Mouse (Mus musculus) heart, embryonic 12.5 days (tissue): Measurements from ENCODE around the gene Hist1h4b. TPM values are rescaled to one million over a fixed set of nuclear protein-coding genes. Genes with fewer than 3 reads are reported as not detected.
"Not testable (repeated sequence)": the region's sequence is repeated elsewhere in the genome, so short reads cannot be mapped to it uniquely, and the experiment has no call there.

Experiments used
- ATAC-seq: fragments of 200-750 bp; cut with Nextera tagmentation; 2 replicates; pipeline ENCODE4 v1.8.0; 2017; ENCODE audit warnings: moderate TSS enrichment, moderate library complexity; ENCODE audit not compliant: insufficient number of reproducible peaks, low FRiP score
- H3K27ac ChIP-seq: fragments of 300-500 bp; sonication (generic); 2 replicates; pipeline ENCODE4 v1.5.1; 2016; ENCODE audit warnings: mild to moderate bottlenecking, moderate library complexity; ENCODE audit not compliant: poor library complexity, severe bottlenecking
- H3K27me3 ChIP-seq: fragments of 300-500 bp; sonication (generic); replicated peaks from 2 replicates; pipeline ENCODE4 v1.6.1; 2016; ENCODE audit warnings: mild to moderate bottlenecking, moderate library complexity
- H3K36me3 ChIP-seq: fragments of 300-500 bp; sonication (generic); 2 replicates; pipeline ENCODE4 v1.6.1; 2016; ENCODE audit warnings: mild to moderate bottlenecking, moderate library complexity
- H3K4me1 ChIP-seq: fragments of 300-500 bp; sonication (generic); replicated peaks from 2 replicates; pipeline ENCODE4 v1.6.1; 2016; ENCODE audit warnings: mild to moderate bottlenecking
- H3K4me2 ChIP-seq: fragments of 300-500 bp; sonication (generic); 2 replicates; pipeline ENCODE4 v1.6.1; 2016; ENCODE audit warnings: mild to moderate bottlenecking, moderate library complexity
- H3K4me3 ChIP-seq: fragments of 300-500 bp; sonication (generic); 2 replicates; pipeline ENCODE4 v1.5.1; 2016; ENCODE audit warnings: mild to moderate bottlenecking
- H3K9ac ChIP-seq: fragments of 300-500 bp; sonication (generic); 2 replicates; pipeline ENCODE4 v1.6.1; 2016; ENCODE audit warnings: mild to moderate bottlenecking, moderate library complexity
- H3K9me3 ChIP-seq: fragments of 300-500 bp; sonication (generic); replicated peaks from 2 replicates; pipeline ENCODE4 v1.6.1; 2016; ENCODE audit warnings: mild to moderate bottlenecking, moderate library complexity
- WGBS: fragments of 180-500 bp; shearing (Covaris S2); methylation state at CpG from one replicate; pipeline ENCODE4 v1.1.7; 2016; 5-methylcytosine and 5-hydroxymethylcytosine counted together
- polyA plus RNA-seq: library from polyadenylated mRNA; unstranded; fragments of >200 nt; fragmentation: Nextera tagmentation; extraction: Ambion mirVana; gene quantifications from 2 replicates; pipeline ENCODE4 v1.2.1, GENCODE M21; 2016

Gene Hist1h4b
- polyA plus RNA-seq, 1 experiment from 2014 or later = 2.1 TPM

GRCm38 (mm10) chr13:23740910-23741309 lies 15.9 kb upstream of the Hist1h4b start:
- peaks cover 7% of the 10 kb centered on the region for H3K4me1 ChIP-seq
- H3K9ac ChIP-seq = no peak overlapping the region
- H3K9me3 ChIP-seq = no peaks in the 10 kb centered on the region
- H3K27me3 ChIP-seq = no peaks in the 10 kb centered on the region
- peak overlapping the region; percentile 100; the same call in 1 of the 2 replicates for H3K27ac ChIP-seq
- ATAC-seq = no peak
- 49% methylated on average over 5 of the region's 5 CpGs for WGBS
- H3K4me2 ChIP-seq = peak overlapping the region; percentile 96
- H3K36me3 ChIP-seq = no peaks in the 10 kb centered on the region
- H3K4me3 ChIP-seq = 0 out of 2 replicates have a peak overlapping the region, but pooled peaks have one; percentile 4

GRCm38 (mm10) chr13:23742007-23742406 lies 14.8 kb upstream of the Hist1h4b start:
- no peak for ATAC-seq
- H3K27ac ChIP-seq = no peak overlapping the region

DNA sequence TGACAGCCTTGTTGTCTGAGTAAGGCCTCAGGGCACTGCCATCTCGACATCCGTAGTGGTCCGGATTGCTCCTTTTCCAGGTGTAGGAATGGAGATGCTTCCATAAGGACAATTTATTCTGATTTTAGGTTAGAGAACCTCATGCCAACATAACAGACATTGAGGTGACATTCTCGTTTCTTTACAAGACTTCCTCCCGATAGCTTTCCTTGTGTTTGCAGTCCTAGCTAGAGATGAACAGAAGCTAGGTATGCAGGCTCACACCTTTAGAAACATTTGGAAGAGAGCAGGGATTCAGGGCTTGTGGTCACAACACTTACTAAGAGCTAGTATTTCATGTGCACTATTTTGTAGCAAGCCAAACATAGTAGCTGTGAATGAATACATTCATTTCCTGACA lies 13.6 kb upstream of the Hist1h4b start:
- no peak for ATAC-seq
- Histone ChIP-seq H3K4me3 (no peak overlapping the region), H3K9me3 (no peaks in the 10 kb centered on the region), H3K4me2 (no peak overlapping the region), H3K27me3 (no peaks in the 10 kb centered on the region), H3K36me3 (no peaks in the 10 kb centered on the region), H3K9ac (no peak overlapping the region), H3K27ac (no peak overlapping the region), H3K4me1 (peaks cover 12% of the 10 kb centered on the region)
- WGBS = 83% methylated on average over 5 of the region's 5 CpGs

More at GRCm38 (mm10) chr13:23742007-23742406, 14.8 kb upstream of the Hist1h4b start:
- Histone ChIP-seq H3K4me3 (no peak overlapping the region), H3K4me2 (no peak overlapping the region), H3K27me3 (no peaks in the 10 kb centered on the region), H3K36me3 (no peaks in the 10 kb centered on the region), H3K9me3 (no peaks in the 10 kb centered on the region), H3K9ac (no peak overlapping the region), H3K4me1 (peaks cover 8% of the 10 kb centered on the region)

- Histone ChIP-seq H3K9ac (no peak overlapping the region), H3K9me3 (no peaks in the 10 kb centered on the region), H3K4me3 (no peak overlapping the region), H3K36me3 (no peaks in the 10 kb centered on the region), H3K4me1 (peaks cover 16% of the 10 kb centered on the region), H3K4me2 (peak overlapping the region; percentile 69), H3K27me3 (no peaks in the 10 kb centered on the region), H3K27ac (no peak overlapping the region)
- no peak for ATAC-seq
- WGBS = 35% methylated on average over 4 of the region's 4 CpGs
These were observed 12.8 kb upstream of the Hist1h4b start for GRCm38 (mm10) chr13:23743963-23744362.

GRCm38 (mm10) chr13:23744421-23745380 lies 12.1 kb upstream of the Hist1h4b start:
- WGBS = 3% methylated on average over 18 of the region's 36 CpGs
- peak overlapping the region; percentile 70 for H3K9ac ChIP-seq
- ATAC-seq = no peak

DNA sequence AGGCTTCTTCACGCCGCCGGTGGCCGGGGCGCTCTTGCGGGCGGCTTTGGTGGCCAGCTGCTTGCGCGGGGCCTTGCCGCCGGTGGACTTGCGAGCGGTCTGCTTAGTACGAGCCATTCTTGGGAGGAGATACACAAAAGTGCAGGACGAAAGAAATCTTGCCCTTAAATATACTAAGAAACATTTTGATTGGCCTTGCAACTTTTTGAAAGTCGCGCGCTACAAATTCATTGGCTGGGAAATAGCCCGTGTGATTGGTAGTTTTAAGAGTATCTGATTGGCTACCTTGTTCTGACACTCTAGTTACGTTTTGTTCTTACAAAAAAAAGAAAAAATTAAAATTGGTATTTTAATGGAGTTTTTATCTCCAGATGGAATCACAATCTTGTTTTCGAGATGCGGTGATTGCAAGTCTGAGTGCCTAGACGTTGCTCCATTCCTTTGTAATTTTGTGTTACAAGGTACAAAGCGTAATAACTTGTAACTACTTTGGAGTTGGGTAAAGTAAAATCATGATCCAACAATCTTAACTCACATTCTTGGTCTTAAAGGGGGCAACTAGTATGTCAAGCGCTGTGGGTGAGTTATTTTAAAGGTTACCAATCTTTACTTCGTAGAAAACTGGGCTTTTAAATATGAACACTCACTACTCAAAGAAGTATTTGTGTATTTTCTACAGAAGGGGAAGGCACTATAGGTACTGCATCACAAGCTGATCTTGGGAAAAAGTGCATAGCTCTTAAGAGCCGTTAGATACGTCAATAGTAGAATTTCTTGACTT lies 11.2 kb upstream of the Hist1h4b start, which contains the start of gene Hist1h3c:
TSS of gene Hist1h3c (minus strand) at position 222 of the 781 bp plus-strand sequence.
- peak; percentile 74 for ATAC-seq
- Histone ChIP-seq H3K27me3 (no peaks in the 10 kb centered on the region), H3K9ac (peak within 1 kb of the TSS; percentile 75), H3K4me2 (peak within 1 kb of the TSS; percentile 69), H3K36me3 (no peaks in the 10 kb centered on the region), H3K4me1 (peaks cover 16% of the 10 kb centered on the region), H3K9me3 (no peaks in the 10 kb centered on the region), H3K4me3 (peak within 1 kb of the TSS; percentile 52), H3K27ac (peak within 1 kb of the TSS; percentile 100)
- WGBS = under 1% methylated on average over 28 of the region's 28 CpGs

More at GRCm38 (mm10) chr13:23744421-23745380, 12.1 kb upstream of the Hist1h4b start:
- Histone ChIP-seq H3K27ac (peak overlapping the region; percentile 73; the same call in 1 of the 2 replicates), H3K4me3 (peak overlapping the region; percentile 52), H3K4me1 (peaks cover 16% of the 10 kb centered on the region), H3K9me3 (no peaks in the 10 kb centered on the region), H3K4me2 (peak overlapping the region; percentile 69), H3K27me3 (no peaks in the 10 kb centered on the region), H3K36me3 (no peaks in the 10 kb centered on the region)

- H3K4me3 ChIP-seq = peak within 1 kb of the TSS; percentile 52
- H3K27ac ChIP-seq = peak within 1 kb of the TSS; percentile 100
- not testable (repeated sequence) for H3K27me3 ChIP-seq, H3K36me3 ChIP-seq, H3K9me3 ChIP-seq
- H3K4me2 ChIP-seq = peak within 1 kb of the TSS; percentile 65
- peak within 1 kb of the TSS; percentile 75 for H3K9ac ChIP-seq
- H3K4me1 ChIP-seq = peaks cover 16% of the 10 kb centered on the region
- ATAC-seq = peak; percentile 90
- WGBS = under 1% methylated on average over 44 of the region's 58 CpGs
These were observed 10.4 kb upstream of the Hist1h4b start, which contains the start of gene Hist1h2bb for GRCm38 (mm10) chr13:23746201-23747080. TSS of gene Hist1h2bb (plus strand) at chr13:23746734.

DNA sequence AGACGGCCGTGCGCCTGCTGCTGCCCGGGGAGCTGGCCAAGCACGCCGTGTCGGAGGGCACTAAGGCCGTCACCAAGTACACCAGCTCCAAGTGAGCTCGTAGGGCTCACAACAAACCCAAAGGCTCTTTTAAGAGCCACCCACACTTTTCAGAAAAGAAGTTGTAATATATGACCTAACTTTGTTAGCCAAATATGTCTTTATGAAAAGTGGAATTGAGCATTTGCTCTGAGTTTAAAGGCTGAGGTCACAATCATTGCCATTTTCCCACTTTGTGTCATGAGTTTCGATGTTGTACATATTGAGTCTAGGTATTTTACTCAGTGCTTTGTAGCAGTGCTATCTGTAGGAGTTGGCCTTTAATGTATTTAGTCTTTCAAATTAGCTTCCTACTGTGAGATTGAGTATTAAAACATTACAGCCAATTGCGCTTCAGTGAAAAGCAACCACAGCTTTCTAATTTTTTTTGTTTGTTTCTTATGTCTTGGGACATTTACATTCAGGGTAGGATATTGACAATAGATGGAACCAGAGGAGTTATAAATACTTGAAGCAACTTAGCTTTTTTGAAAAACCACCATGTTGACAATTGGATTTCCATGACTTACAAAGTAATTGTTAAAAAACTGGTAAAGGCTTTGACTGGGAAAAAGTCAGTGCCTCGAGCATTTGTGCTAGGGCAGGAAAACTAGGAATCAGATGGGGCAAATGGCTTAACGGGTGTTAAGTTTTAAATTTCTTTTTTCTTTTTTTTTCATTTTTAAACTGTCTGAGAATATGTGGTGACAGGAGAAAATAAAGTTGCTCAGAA lies 9.5 kb upstream of the Hist1h4b start:
- H3K4me3 ChIP-seq = peak overlapping the region; percentile 39
- no peaks in the 10 kb centered on the region for H3K36me3 ChIP-seq
- 5% methylated on average over 13 of the region's 13 CpGs for WGBS
- H3K9ac ChIP-seq = peak overlapping the region; percentile 68
- no peaks in the 10 kb centered on the region for H3K9me3 ChIP-seq
- peak overlapping the region; percentile 100 for H3K27ac ChIP-seq
- no peak for ATAC-seq
- peaks cover 11% of the 10 kb centered on the region for H3K4me1 ChIP-seq
- no peaks in the 10 kb centered on the region for H3K27me3 ChIP-seq
- peak overlapping the region; percentile 65 for H3K4me2 ChIP-seq

DNA sequence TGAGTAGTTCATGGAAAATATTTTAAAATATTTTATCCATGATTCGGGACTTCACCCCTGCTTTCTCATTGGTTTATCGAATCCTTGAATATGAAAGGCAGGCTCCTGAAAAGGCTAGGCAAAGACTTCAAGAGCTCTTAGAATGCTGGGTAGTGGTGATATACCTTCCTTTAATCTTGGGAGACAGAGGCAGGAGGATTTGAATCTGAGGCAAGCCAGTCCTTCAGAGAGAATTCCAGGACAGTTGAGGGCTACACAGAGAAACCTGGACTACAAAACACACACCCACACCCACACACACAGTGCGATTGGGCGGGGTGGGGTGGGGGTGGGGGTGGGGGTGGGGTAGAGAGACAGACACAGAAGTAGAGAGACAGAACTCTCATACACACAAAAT lies 8.9 kb upstream of the Hist1h4b start:
- Histone ChIP-seq H3K9ac (0 out of 2 replicates have a peak overlapping the region, but pooled peaks have one; percentile 25), H3K27ac (peak overlapping the region; percentile 100), H3K27me3 (no peaks in the 10 kb centered on the region), H3K9me3 (no peaks in the 10 kb centered on the region), H3K4me1 (peaks cover 11% of the 10 kb centered on the region), H3K4me2 (peak overlapping the region; percentile 46), H3K36me3 (no peaks in the 10 kb centered on the region), H3K4me3 (peak overlapping the region; percentile 5; the same call in 1 of the 2 replicates)
- 10% methylated on average over 4 of the region's 4 CpGs for WGBS
- no peak for ATAC-seq
